Mouse (Mus musculus) ES-E14 (cell line): ENCODE results near the gene Ptprt. TPM values are rescaled to one million over a fixed set of nuclear protein-coding genes. Genes with fewer than 3 reads are reported as not detected.

Source experiments
- DNase-seq: peaks from one replicate; pipeline ENCODE4 v3.0.0-alpha.2; 2013; ENCODE audit warnings: low read depth, low spot score
- H3K27ac ChIP-seq: 2 replicates; pipeline ENCODE4 v1.5.1; 2012; ENCODE audit warnings: low read depth, mild to moderate bottlenecking, low read length, moderate library complexity, mixed read lengths; ENCODE audit not compliant: poor library complexity, insufficient read depth, severe bottlenecking
- H3K36me3 ChIP-seq: 2 replicates; pipeline ENCODE4 v1.6.1; 2012; ENCODE audit warnings: mild to moderate bottlenecking, low read length, moderate library complexity, mixed read lengths; ENCODE audit not compliant: control insufficient read depth, poor library complexity, insufficient read depth, severe bottlenecking
- H3K4me1 ChIP-seq, 2 experiments: fragments of 150-350 bp in 1 of 2; sonication (generic) in 1 of 2; 2 replicates each; pipeline ENCODE4 v1.6.1; 2012; ENCODE audit warnings: low read length in 2 of 2, mild to moderate bottlenecking in 1 of 2, mixed read lengths in 1 of 2; ENCODE audit not compliant: control insufficient read depth in 2 of 2, insufficient read depth in 2 of 2, poor library complexity in 1 of 2
- H3K4me3 ChIP-seq, 2 experiments: fragments of 150-350 bp in 1 of 2; sonication (generic) in 1 of 2; 2 replicates each; pipeline ENCODE4 v1.5.1; 2012; ENCODE audit warnings: low read length in 2 of 2, low read depth in 1 of 2, mild to moderate bottlenecking in 1 of 2, mixed read lengths in 1 of 2; ENCODE audit not compliant: insufficient read depth in 1 of 2, poor library complexity in 1 of 2, severe bottlenecking in 1 of 2
- H3K9ac ChIP-seq: 2 replicates; pipeline ENCODE4 v1.6.1; 2012; ENCODE audit warnings: low read depth, mild to moderate bottlenecking, low read length, mixed read lengths; ENCODE audit not compliant: poor library complexity, insufficient read depth, severe bottlenecking
- H3K9me3 ChIP-seq: fragments of 150-350 bp; sonication (generic); 2 replicates; pipeline ENCODE4 v1.6.1; 2012; ENCODE audit warnings: low read depth, mild to moderate bottlenecking, low read length; ENCODE audit not compliant: control insufficient read depth, insufficient read depth
- CHD2 ChIP-seq: IDR thresholded peaks from 2 replicates; pipeline ENCODE4 v1.6.1; 2014; ENCODE audit warnings: mild to moderate bottlenecking, low read depth, low read length, inconsistent platforms
- HCFC1 ChIP-seq: IDR thresholded peaks from 2 replicates; pipeline ENCODE4 v1.6.1; 2012; ENCODE audit warnings: low read length, inconsistent platforms, borderline replicate concordance; ENCODE audit not compliant: insufficient read depth
- MAFK ChIP-seq: IDR thresholded peaks from 2 replicates; pipeline ENCODE4 v1.6.1; 2014; ENCODE audit warnings: mild to moderate bottlenecking, low read depth, low read length, inconsistent platforms; ENCODE audit not compliant: insufficient read depth
- ZC3H11A ChIP-seq: IDR thresholded peaks from 2 replicates; pipeline ENCODE4 v1.6.1; 2012; ENCODE audit warnings: low read depth, mild to moderate bottlenecking, inconsistent platforms, low read length, borderline replicate concordance
- ZNF384 ChIP-seq: IDR thresholded peaks from 2 replicates; pipeline ENCODE4 v1.6.1; 2012; ENCODE audit warnings: low read depth, low read length, inconsistent platforms
- in situ Hi-C, 2 experiments: fragments of 600-800 bp; cut with MboI; formaldehyde crosslinking; loops; one replicate each; pipeline ENCODE4 v1.15.1; 2025; ENCODE audit warnings: low sequenced_read_pairs in 2 of 2, inconsistent platforms in 1 of 2; ENCODE audit not compliant: unreplicated experiment in 2 of 2
- total RNA-seq: library from RNA; depleted of rRNA; stranded (reverse); fragments of 300-350 nt; gene quantifications from 2 replicates; pipeline ENCODE4 v1.2.3, GENCODE M21; 2012

The Ptprt gene
- total RNA-seq, 1 experiment = 0.40 TPM

DNA sequence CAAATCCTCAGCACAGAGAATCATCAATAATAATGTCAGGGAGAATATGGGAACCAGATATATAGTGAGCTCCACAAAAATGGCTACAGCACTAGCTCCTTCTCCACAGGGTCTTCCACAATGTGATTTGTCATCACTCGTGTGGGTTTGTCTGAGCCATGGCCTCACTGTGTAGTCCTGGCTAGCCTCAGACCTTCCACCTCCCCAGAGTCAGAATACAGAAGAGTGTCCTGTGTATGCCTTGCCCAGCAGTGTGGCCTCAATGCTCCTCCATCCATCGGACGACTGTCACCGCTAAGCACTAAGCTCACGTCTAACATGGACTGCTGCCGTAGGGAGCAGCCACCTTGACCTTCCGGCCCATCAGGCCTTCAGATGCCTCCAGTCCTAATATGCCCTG, 83.1 kb downstream of the Ptprt start:
- TF ChIP-seq ZC3H11A = no peak
- no peak for DNase-seq

DNA sequence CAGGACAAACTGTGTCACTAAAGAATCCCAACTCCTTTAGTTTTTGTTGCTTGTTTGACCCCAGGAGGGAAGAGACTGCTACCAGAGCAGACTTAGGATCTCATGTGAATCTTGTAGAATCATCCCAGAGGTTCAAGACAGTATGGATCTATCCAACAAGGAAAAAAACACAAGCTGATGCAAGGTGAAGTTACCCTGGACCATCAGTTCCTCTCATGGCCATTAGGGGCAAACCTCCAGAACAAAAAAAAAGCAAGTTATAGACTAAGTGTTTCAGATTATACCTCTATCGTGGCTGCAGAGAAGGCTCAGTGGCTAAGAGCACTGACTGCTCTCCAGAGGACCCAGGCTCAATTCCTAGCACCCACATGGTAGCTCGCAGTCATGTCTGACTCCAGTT, 88.1 kb downstream of the Ptprt start:
- Histone ChIP-seq H3K27ac (no peak overlapping the region), H3K4me3 (no peak overlapping the region)

More for the DNA sequence above, 83.1 kb downstream of the Ptprt start:
- Histone ChIP-seq H3K4me3 (no peak overlapping the region), H3K27ac (no peak overlapping the region), H3K36me3 (no peaks in the 10 kb centered on the region), H3K9ac (no peak overlapping the region), H3K9me3 (no peaks in the 10 kb centered on the region), H3K4me1 (no peaks in the 10 kb centered on the region)
- in situ Hi-C loops = no loop called here

DNA sequence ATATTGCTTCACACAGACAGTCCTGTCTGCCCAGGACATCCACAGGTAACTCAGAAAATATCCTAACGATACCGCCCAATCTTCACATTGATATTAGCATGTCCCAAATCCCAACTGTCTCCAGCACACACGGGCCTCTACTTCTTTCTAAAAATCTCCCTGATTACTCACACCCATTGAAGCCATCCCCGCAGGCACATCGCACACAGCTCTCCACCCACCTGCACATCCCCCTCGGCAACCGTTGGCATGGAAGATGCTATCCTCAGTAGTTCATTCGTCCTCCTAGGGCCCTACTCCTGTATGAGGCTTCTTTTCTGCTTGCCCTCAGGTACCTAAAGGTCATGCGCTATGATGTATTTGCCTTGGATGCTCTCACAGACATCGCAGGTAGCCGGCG, 89.9 kb downstream of the Ptprt start:
- TF ChIP-seq MAFK (no peak), CHD2 (no peak), ZC3H11A (no peak), ZNF384 (no peak), HCFC1 (no peak)
- Histone ChIP-seq H3K4me3 (no peak overlapping the region), H3K9me3 (no peaks in the 10 kb centered on the region), H3K27ac (no peak overlapping the region), H3K4me1 (no peaks in the 10 kb centered on the region), H3K9ac (no peak overlapping the region), H3K36me3 (no peaks in the 10 kb centered on the region)
- in situ Hi-C loops = no loop called here
- no peak for DNase-seq

More for the DNA sequence above, 88.1 kb downstream of the Ptprt start:
- no peaks in the 10 kb centered on the region for H3K4me1 ChIP-seq
- in situ Hi-C loops = no loop called here
- H3K36me3 ChIP-seq = no peaks in the 10 kb centered on the region
- no peak for TF ChIP-seq ZNF384
- no peak for TF ChIP-seq CHD2
- TF ChIP-seq MAFK = no peak
- TF ChIP-seq HCFC1 = no peak
- no peak for TF ChIP-seq ZC3H11A
- H3K9ac ChIP-seq = no peak overlapping the region
- no peak for DNase-seq
- H3K9me3 ChIP-seq = no peaks in the 10 kb centered on the region

DNA sequence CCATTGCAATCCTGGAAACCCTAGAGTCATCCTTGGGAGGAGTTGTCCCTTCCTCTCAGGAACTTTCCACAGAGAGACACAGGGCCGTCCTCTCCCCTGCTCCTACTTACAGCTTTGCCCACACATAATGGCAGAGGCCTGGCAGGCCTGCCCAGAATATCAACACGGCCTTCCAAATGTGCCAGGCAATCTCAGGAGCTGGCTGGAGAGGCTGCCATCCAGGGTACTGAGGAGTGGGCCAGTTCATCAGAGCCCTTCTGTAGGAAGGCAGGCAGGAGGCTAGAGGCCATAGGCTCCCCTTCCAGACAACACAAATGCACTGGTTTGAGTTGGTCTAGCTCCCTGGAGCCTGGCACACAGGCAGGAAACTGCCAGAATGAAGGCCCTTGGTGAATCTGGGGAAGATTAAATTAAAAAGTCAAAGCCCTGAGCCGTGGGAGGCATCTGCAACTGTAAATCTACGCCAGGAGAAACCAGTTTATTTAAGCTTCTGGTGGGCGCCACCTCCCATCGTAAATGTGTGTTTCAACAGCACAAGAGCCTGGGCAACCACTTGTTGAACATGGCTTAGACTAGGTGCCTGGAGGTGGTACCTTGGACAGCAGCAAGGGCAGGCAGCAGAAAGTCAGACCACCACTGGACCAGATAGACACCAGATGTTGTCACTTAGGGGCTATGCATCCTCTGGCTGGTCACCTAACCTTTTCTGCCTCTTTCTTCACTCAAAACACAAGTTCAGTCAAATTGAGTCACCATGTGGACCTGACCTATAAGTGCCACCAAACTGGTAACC, 92.4 kb downstream of the Ptprt start:
- Histone ChIP-seq H3K9me3 (no peaks in the 10 kb centered on the region), H3K4me3 (no peak overlapping the region), H3K36me3 (no peaks in the 10 kb centered on the region), H3K27ac (no peak overlapping the region), H3K4me1 (no peaks in the 10 kb centered on the region), H3K9ac (no peak overlapping the region)
- DNase-seq = peak; percentile 22
- in situ Hi-C loops = no loop called here
- TF ChIP-seq CHD2 = no peak
- TF ChIP-seq ZNF384 = no peak
- no peak for TF ChIP-seq HCFC1
- TF ChIP-seq ZC3H11A = no peak
- no peak for TF ChIP-seq MAFK

DNA sequence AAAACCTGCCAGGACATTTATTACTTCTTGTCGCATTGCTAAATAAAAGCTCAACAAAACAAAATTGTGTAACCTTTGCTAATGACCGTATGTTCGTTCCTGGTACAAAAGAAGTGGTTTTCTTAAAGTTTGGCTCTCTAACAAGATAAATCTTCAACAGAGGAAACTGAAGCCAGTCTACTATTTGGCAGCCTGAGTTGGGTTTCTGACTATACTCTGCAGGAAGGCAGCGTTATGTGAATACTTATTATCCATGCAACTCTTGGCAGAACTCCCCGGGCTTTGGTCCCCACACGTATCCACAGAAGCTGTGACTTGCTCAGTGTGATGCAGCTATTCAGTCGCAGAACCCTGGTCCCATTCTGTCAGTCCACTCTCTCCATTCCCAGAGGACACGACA, 112.6 kb downstream of the Ptprt start:
- Histone ChIP-seq H3K9me3 (no peaks in the 10 kb centered on the region), H3K36me3 (no peaks in the 10 kb centered on the region), H3K27ac (no peak overlapping the region), H3K4me1 (no peaks in the 10 kb centered on the region), H3K4me3 (no peak overlapping the region), H3K9ac (no peak overlapping the region)
- TF ChIP-seq ZC3H11A = no peak
- no peak for TF ChIP-seq MAFK
- TF ChIP-seq HCFC1 = no peak
- TF ChIP-seq CHD2 = no peak
- no peak for TF ChIP-seq ZNF384
- in situ Hi-C loops = no loop called here
- DNase-seq = no peak
